Mouse (Mus musculus): ENCODE measurements at regions not wholly inside any gene's neighbourhood (a gene's known extent, or its start where the extent isn't known, plus 50 kb on each side); places are given as distances from the start of the nearest gene placed in this dataset.

GRCm38 (mm10) chr16:52744720-52745119 is 290.8 kb upstream of the Alcam start:
- no peak for DNase-seq

GRCm38 (mm10) chr16:52742166-52742565 is 288.3 kb upstream of the Alcam start:
- no peak for DNase-seq

- DNase-seq: no peak
These were observed 272.4 kb upstream of the Alcam start for GRCm38 (mm10) chr16:52726120-52726844.

- no peak for DNase-seq
These were observed 264.5 kb upstream of the Alcam start for GRCm38 (mm10) chr16:52718231-52718932.

- DNase-seq: no peak
These were observed 236.4 kb upstream of the Alcam start for GRCm38 (mm10) chr16:52690272-52690671.

- DNase-seq: no peak
These were observed 201.0 kb upstream of the Alcam start for GRCm38 (mm10) chr16:52654825-52655224.
